Mouse (Mus musculus) ES-E14 (cell line): ENCODE results near the gene Antxr1. TPM values are rescaled to one million over a fixed set of nuclear protein-coding genes. Genes with fewer than 3 reads are reported as not detected.

Source experiments
- DNase-seq: peaks from one replicate; pipeline ENCODE4 v3.0.0-alpha.2; 2013; ENCODE audit warnings: low read depth, low spot score
- H3K27ac ChIP-seq: 2 replicates; pipeline ENCODE4 v1.5.1; 2012; ENCODE audit warnings: low read depth, mild to moderate bottlenecking, low read length, moderate library complexity, mixed read lengths; ENCODE audit not compliant: poor library complexity, insufficient read depth, severe bottlenecking
- H3K36me3 ChIP-seq: 2 replicates; pipeline ENCODE4 v1.6.1; 2012; ENCODE audit warnings: mild to moderate bottlenecking, low read length, moderate library complexity, mixed read lengths; ENCODE audit not compliant: control insufficient read depth, poor library complexity, insufficient read depth, severe bottlenecking
- H3K4me1 ChIP-seq, 2 experiments: fragments of 150-350 bp in 1 of 2; sonication (generic) in 1 of 2; 2 replicates each; pipeline ENCODE4 v1.6.1; 2012; ENCODE audit warnings: low read length in 2 of 2, mild to moderate bottlenecking in 1 of 2, mixed read lengths in 1 of 2; ENCODE audit not compliant: control insufficient read depth in 2 of 2, insufficient read depth in 2 of 2, poor library complexity in 1 of 2
- H3K4me3 ChIP-seq, 2 experiments: fragments of 150-350 bp in 1 of 2; sonication (generic) in 1 of 2; 2 replicates each; pipeline ENCODE4 v1.5.1; 2012; ENCODE audit warnings: low read length in 2 of 2, low read depth in 1 of 2, mild to moderate bottlenecking in 1 of 2, mixed read lengths in 1 of 2; ENCODE audit not compliant: insufficient read depth in 1 of 2, poor library complexity in 1 of 2, severe bottlenecking in 1 of 2
- H3K9ac ChIP-seq: 2 replicates; pipeline ENCODE4 v1.6.1; 2012; ENCODE audit warnings: low read depth, mild to moderate bottlenecking, low read length, mixed read lengths; ENCODE audit not compliant: poor library complexity, insufficient read depth, severe bottlenecking
- H3K9me3 ChIP-seq: fragments of 150-350 bp; sonication (generic); 2 replicates; pipeline ENCODE4 v1.6.1; 2012; ENCODE audit warnings: low read depth, mild to moderate bottlenecking, low read length; ENCODE audit not compliant: control insufficient read depth, insufficient read depth
- CHD2 ChIP-seq: IDR thresholded peaks from 2 replicates; pipeline ENCODE4 v1.6.1; 2014; ENCODE audit warnings: mild to moderate bottlenecking, low read depth, low read length, inconsistent platforms
- HCFC1 ChIP-seq: IDR thresholded peaks from 2 replicates; pipeline ENCODE4 v1.6.1; 2012; ENCODE audit warnings: low read length, inconsistent platforms, borderline replicate concordance; ENCODE audit not compliant: insufficient read depth
- MAFK ChIP-seq: IDR thresholded peaks from 2 replicates; pipeline ENCODE4 v1.6.1; 2014; ENCODE audit warnings: mild to moderate bottlenecking, low read depth, low read length, inconsistent platforms; ENCODE audit not compliant: insufficient read depth
- ZC3H11A ChIP-seq: IDR thresholded peaks from 2 replicates; pipeline ENCODE4 v1.6.1; 2012; ENCODE audit warnings: low read depth, mild to moderate bottlenecking, inconsistent platforms, low read length, borderline replicate concordance
- ZNF384 ChIP-seq: IDR thresholded peaks from 2 replicates; pipeline ENCODE4 v1.6.1; 2012; ENCODE audit warnings: low read depth, low read length, inconsistent platforms
- in situ Hi-C, 2 experiments: fragments of 600-800 bp; cut with MboI; formaldehyde crosslinking; loops; one replicate each; pipeline ENCODE4 v1.15.1; 2025; ENCODE audit warnings: low sequenced_read_pairs in 2 of 2, inconsistent platforms in 1 of 2; ENCODE audit not compliant: unreplicated experiment in 2 of 2
- total RNA-seq: library from RNA; depleted of rRNA; stranded (reverse); fragments of 300-350 nt; gene quantifications from 2 replicates; pipeline ENCODE4 v1.2.3, GENCODE M21; 2012

Antxr1 gene
- total RNA-seq, 1 experiment, result 2.5 TPM

DNA sequence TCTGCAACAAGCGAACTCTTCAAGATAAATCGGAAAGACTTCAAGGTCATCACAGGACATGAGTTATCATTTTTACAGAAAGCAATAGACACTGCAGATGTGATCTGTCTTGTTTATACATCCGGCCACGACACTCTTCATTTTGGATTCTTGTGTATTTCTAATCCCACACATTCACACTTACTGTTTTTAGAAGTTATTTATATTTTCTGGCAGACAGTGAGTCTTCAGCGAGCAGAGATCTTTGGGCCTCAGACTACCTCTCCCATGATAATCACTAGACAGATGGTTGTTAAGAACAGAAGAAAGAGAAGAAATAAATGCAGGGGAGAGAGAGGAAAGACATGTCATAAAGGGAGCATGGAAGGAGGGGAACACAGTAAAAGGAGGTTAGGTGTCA is 33.6 kb upstream of the Antxr1 start:
- TF ChIP-seq ZC3H11A, result no peak
- TF ChIP-seq ZNF384, result no peak
- TF ChIP-seq HCFC1, result no peak
- no peak for TF ChIP-seq CHD2
- TF ChIP-seq MAFK, result no peak
- Histone ChIP-seq H3K36me3 (no peaks in the 10 kb centered on the region), H3K4me1 (no peaks in the 10 kb centered on the region), H3K27ac (no peak overlapping the region), H3K4me3 (no peak overlapping the region), H3K9me3 (no peaks in the 10 kb centered on the region), H3K9ac (no peak overlapping the region)
- no peak for DNase-seq
- in situ Hi-C loops, result no loop called here

DNA sequence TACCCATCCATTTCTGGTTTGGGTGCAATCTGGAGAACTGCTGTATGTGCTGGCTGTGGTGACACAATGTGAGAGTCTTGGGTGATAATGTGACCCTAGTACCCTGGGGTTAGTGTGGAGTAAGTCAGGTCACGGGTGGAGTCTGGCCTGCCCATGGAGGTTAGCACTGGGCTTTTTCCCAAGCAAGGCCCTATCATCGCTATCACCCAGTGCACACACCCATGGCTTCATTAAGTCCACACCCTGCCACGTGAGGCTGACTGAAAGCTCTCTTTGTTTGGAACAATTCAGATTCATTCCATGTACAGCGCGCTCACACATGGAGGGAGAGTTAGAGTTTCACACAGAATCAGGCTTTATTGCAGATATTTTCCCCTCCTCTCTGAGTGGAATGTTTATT is 18.8 kb upstream of the Antxr1 start:
- no peaks in the 10 kb centered on the region for H3K4me1 ChIP-seq
- H3K36me3 ChIP-seq, result no peaks in the 10 kb centered on the region
- no peak for TF ChIP-seq MAFK
- no peak for TF ChIP-seq ZNF384
- no peak for TF ChIP-seq HCFC1
- no peak for TF ChIP-seq ZC3H11A
- no peak for TF ChIP-seq CHD2
- in situ Hi-C loops, result no loop called here
- no peak overlapping the region for H3K4me3 ChIP-seq
- no peak for DNase-seq
- H3K9ac ChIP-seq, result no peak overlapping the region
- no peaks in the 10 kb centered on the region for H3K9me3 ChIP-seq
- no peak overlapping the region for H3K27ac ChIP-seq

DNA sequence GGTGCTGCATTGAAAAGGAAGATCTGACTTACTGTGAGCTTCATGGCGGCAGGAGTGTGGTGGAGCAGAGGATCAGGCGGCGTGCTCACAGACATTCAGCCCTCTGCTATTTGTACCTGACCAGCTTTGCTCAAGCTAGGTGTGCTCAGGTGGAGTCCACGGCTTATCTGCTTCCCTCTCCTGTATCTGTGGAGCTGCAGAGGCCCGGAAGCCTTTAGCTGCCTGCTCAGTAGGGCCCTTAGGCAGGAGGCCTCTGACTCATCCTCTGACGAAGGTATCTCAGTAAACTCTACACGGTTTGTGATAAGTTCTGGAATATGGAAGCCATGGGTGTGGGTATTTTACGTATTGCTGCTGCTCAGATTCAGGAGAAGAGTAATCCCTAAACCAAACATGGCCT is 15.2 kb upstream of the Antxr1 start, which contains the start of gene Gkn1:
Gkn1 (minus strand) TSS at position 114 of the 400 bp plus-strand sequence.
- in situ Hi-C loops, result no loop called here
- no peaks in the 10 kb centered on the region for H3K9me3 ChIP-seq
- no peak for TF ChIP-seq ZNF384
- TF ChIP-seq CHD2, result no peak
- no peak for TF ChIP-seq HCFC1
- no peak for TF ChIP-seq ZC3H11A
- TF ChIP-seq MAFK, result no peak
- no peak within 1 kb of the TSS for H3K9ac ChIP-seq
- no peaks in the 10 kb centered on the region for H3K4me1 ChIP-seq
- H3K27ac ChIP-seq, result no peak within 1 kb of the TSS
- no peaks in the 10 kb centered on the region for H3K36me3 ChIP-seq
- no peak for DNase-seq
- H3K4me3 ChIP-seq, result no peak within 1 kb of the TSS

DNA sequence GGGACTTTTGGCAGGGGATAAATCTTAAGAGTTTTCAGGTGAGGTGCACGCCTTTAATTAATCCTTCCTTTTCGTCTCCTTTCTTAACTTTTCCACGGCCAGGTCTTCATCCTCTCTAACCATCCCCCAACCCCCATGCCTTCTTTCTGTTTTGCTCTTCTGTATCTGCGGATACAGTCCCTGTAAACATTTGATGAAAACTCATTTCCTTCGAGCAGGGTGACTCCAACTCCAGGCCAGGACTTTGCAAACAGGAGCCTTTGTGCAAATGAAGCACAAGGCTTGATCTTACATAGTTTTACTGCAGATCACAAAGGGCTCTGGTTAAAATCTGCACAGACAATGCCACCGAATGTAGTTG is 294 bp upstream of the Antxr1 start:
- H3K4me3 ChIP-seq, result no peak overlapping the region; a peak in 1 of 4 replicates
- no peak for DNase-seq
- no peak overlapping the region for H3K9ac ChIP-seq
- in situ Hi-C loops, result no loop called here
- TF ChIP-seq ZNF384 (no peak), CHD2 (no peak), MAFK (no peak), ZC3H11A (no peak), HCFC1 (no peak)
- H3K9me3 ChIP-seq, result no peaks in the 10 kb centered on the region
- H3K27ac ChIP-seq, result no peak overlapping the region
- H3K4me1 ChIP-seq, result no peaks in the 10 kb centered on the region
- no peaks in the 10 kb centered on the region for H3K36me3 ChIP-seq
